Mouse (Mus musculus) cerebellum, adult 2 months (tissue): Measurements from ENCODE around the gene Agtr2.

ENCODE experiments used
- CTCF ChIP-seq: fragments of 200-500 bp; IDR thresholded peaks from 2 replicates; pipeline ENCODE4 v1.5.1; 2011; ENCODE audit warnings: low read depth, mild to moderate bottlenecking, control low read depth, low read length, moderate library complexity, borderline replicate concordance; ENCODE audit not compliant: insufficient read depth
- POLR2A ChIP-seq: fragments of 200-500 bp; IDR thresholded peaks from 2 replicates; pipeline ENCODE4 v1.6.1; 2011; ENCODE audit warnings: low read length, control low read depth, borderline replicate concordance; ENCODE audit not compliant: insufficient read depth

DNA sequence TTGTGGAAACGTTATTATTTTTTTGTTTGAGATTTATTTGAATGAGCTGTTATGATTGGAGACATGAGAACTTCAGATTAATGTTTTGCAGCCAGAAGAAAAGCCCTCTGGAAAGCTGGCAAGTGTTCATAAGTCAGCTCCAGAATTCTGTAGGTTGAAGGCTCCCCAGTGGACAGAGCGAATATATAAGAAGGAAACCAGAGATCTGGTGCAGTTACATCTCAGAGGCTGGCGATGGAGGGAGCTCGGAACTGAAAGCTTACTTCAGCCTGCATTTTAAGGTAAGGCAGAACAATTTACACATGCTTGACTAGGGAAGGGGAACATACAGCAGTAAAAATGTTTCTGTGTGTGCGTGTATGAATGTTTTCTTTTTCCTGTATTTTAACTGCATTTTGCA lies at the start of gene Agtr2:
- TF ChIP-seq CTCF (no peak), POLR2A (no peak)
